Mouse (Mus musculus) myocyte (in vitro differentiated cells): ENCODE measurements at regions not wholly inside any gene's neighbourhood (a gene's known extent, or its start where the extent isn't known, plus 50 kb on each side); places are given as distances from the start of the nearest gene placed in this dataset.

Source experiments
- CEBPB ChIP-seq: IDR thresholded peaks from 2 replicates; pipeline ENCODE4 v1.6.1; 2011; ENCODE audit warnings: mild to moderate bottlenecking, moderate library complexity; ENCODE audit not compliant: poor library complexity, insufficient read depth, severe bottlenecking
- E2F4 ChIP-seq: IDR thresholded peaks from one replicate; pipeline ENCODE4 v1.6.1; 2011; ENCODE audit warnings: mild to moderate bottlenecking, control low read depth, moderate library complexity; ENCODE audit not compliant: insufficient read depth
- MAX ChIP-seq: IDR thresholded peaks from one replicate; pipeline ENCODE4 v1.6.1; 2011; ENCODE audit warnings: low read depth, mild to moderate bottlenecking, control low read depth
- MYOD1 ChIP-seq, 3 experiments: IDR thresholded peaks; one replicate each; pipeline ENCODE4 v1.6.1; 2011; ENCODE audit warnings: control low read depth in 2 of 3, low read depth in 2 of 3, mild to moderate bottlenecking in 2 of 3, moderate library complexity in 1 of 3; ENCODE audit not compliant: insufficient read length in 2 of 3, control insufficient read depth in 1 of 3
- MYOG ChIP-seq, 3 experiments: IDR thresholded peaks; one replicate each; pipeline ENCODE4 v1.6.1; 2011; ENCODE audit warnings: control low read depth in 2 of 3, low read depth in 2 of 3, mild to moderate bottlenecking in 2 of 3; ENCODE audit not compliant: insufficient read length in 2 of 3, control insufficient read depth in 1 of 3, insufficient read depth in 1 of 3
- POLR2A ChIP-seq: IDR thresholded peaks from one replicate; pipeline ENCODE4 v1.6.1; 2011; ENCODE audit warnings: low read depth, mild to moderate bottlenecking, control low read depth, moderate library complexity; ENCODE audit not compliant: insufficient read length
- POLR2AphosphoS2 ChIP-seq: IDR thresholded peaks from one replicate; pipeline ENCODE4 v1.6.1; 2011; ENCODE audit warnings: low read depth, control low read depth; ENCODE audit not compliant: insufficient read length
- REST ChIP-seq: IDR thresholded peaks from one replicate; pipeline ENCODE4 v1.6.1; 2011; ENCODE audit warnings: mild to moderate bottlenecking, control low read depth, moderate library complexity; ENCODE audit not compliant: insufficient read depth, insufficient read length
- SRF ChIP-seq: IDR thresholded peaks from one replicate; pipeline ENCODE4 v1.6.1; 2011; ENCODE audit warnings: low read depth; ENCODE audit not compliant: control insufficient read depth, insufficient read length
- TCF12 ChIP-seq: IDR thresholded peaks from one replicate; pipeline ENCODE4 v1.6.1; 2011; ENCODE audit warnings: mild to moderate bottlenecking, control low read depth; ENCODE audit not compliant: poor library complexity, insufficient read depth, severe bottlenecking
- TCF3 ChIP-seq: IDR thresholded peaks from one replicate; pipeline ENCODE4 v1.6.1; 2011; ENCODE audit warnings: low read depth, control low read depth; ENCODE audit not compliant: insufficient read length
- USF1 ChIP-seq: IDR thresholded peaks from one replicate; pipeline ENCODE4 v1.6.1; 2011; ENCODE audit warnings: low read depth, mild to moderate bottlenecking, control low read depth, moderate library complexity

GRCm38 (mm10) chr2:28349911-28350310, 96.7 kb upstream of the Ppp1r26 start:
- TF ChIP-seq POLR2A (no peak), CEBPB (no peak), TCF3 (no peak), MAX (no peak), USF1 (no peak), REST (no peak), E2F4 (no peak), SRF (no peak), POLR2AphosphoS2 (no peak), TCF12 (no peak), MYOG (IDR thresholded peaks at IDR 0.05; ENCODE audit: control insufficient read depth in 1 of 3, insufficient read depth in 1 of 3, insufficient read length in 2 of 3, low read depth in 2 of 3) (no peak), MYOD1 (IDR thresholded peaks at IDR 0.05; ENCODE audit: control insufficient read depth in 1 of 3, insufficient read length in 2 of 3, low read depth in 2 of 3) (no peak)
